Mouse (Mus musculus) MEL (cell line): ENCODE measurements around the gene Mfsd7a. TPM values are rescaled to one million over a fixed set of nuclear protein-coding genes. Genes with fewer than 3 reads are reported as not detected.
A peak's percentile ranks its signal among the peaks of the same experiment; 100 is the strongest.

Source experiments
- DNase-seq: peaks from one replicate; pipeline ENCODE4 v3.0.0; 2011; ENCODE audit warnings: low read depth, low spot score
- H3K27ac ChIP-seq: 2 replicates; pipeline ENCODE4 v1.5.1; 2012; ENCODE audit warnings: low read depth, mild to moderate bottlenecking, control low read depth, low read length, moderate library complexity; ENCODE audit not compliant: control insufficient read depth
- H3K27me3 ChIP-seq, 2 experiments: fragments of 150-350 bp in 1 of 2; sonication (generic) in 1 of 2; 2 replicates each; pipeline ENCODE4 v1.6.1; 2012; ENCODE audit warnings: low read length in 2 of 2, mild to moderate bottlenecking in 2 of 2, improper control_type of control experiment in 1 of 2, moderate library complexity in 1 of 2; ENCODE audit not compliant: insufficient read depth in 2 of 2, control insufficient read depth in 1 of 2
- H3K36me3 ChIP-seq, 2 experiments: 2 replicates each; pipeline ENCODE4 v1.6.1; 2012 to 2014; ENCODE audit warnings: low read length in 2 of 2, improper control_type of control experiment in 1 of 2, inconsistent platforms in 1 of 2, mild to moderate bottlenecking in 1 of 2; ENCODE audit not compliant: insufficient read depth in 2 of 2, control insufficient read depth in 1 of 2
- H3K4me1 ChIP-seq, 2 experiments: fragments of 150-350 bp in 1 of 2; sonication (generic) in 1 of 2; 2 replicates each; pipeline ENCODE4 v1.6.1; 2012; ENCODE audit warnings: low read length in 2 of 2, improper control_type of control experiment in 1 of 2, mild to moderate bottlenecking in 1 of 2; ENCODE audit not compliant: insufficient read depth in 2 of 2, control insufficient read depth in 1 of 2
- H3K4me3 ChIP-seq, 2 experiments: fragments of 150-350 bp in 1 of 2; sonication (generic) in 1 of 2; 2 replicates each; pipeline ENCODE4 v1.5.1; 2012; ENCODE audit warnings: low read depth in 2 of 2, low read length in 2 of 2, mild to moderate bottlenecking in 2 of 2, moderate library complexity in 2 of 2, control low read depth in 1 of 2, improper control_type of control experiment in 1 of 2; ENCODE audit not compliant: control insufficient read depth in 1 of 2, insufficient read depth in 1 of 2
- H3K79me2 ChIP-seq: 2 replicates; pipeline ENCODE4 v1.6.1; 2012; ENCODE audit warnings: mild to moderate bottlenecking, low read length, moderate library complexity; ENCODE audit not compliant: control insufficient read depth, poor library complexity, insufficient read depth
- H3K9ac ChIP-seq: 2 replicates; pipeline ENCODE4 v1.6.1; 2012; ENCODE audit warnings: low read depth, mild to moderate bottlenecking, control low read depth, low read length, moderate library complexity; ENCODE audit not compliant: control insufficient read depth, poor library complexity, severe bottlenecking
- H3K9me3 ChIP-seq: fragments of 150-350 bp; sonication (generic); replicated peaks from 2 replicates; pipeline ENCODE4 v1.6.1; 2012; ENCODE audit warnings: mild to moderate bottlenecking, low read length, improper control_type of control experiment, moderate library complexity; ENCODE audit not compliant: insufficient read depth
- BHLHE40 ChIP-seq: IDR thresholded peaks from 2 replicates; pipeline ENCODE4 v1.6.1; 2012; ENCODE audit warnings: low read depth, mild to moderate bottlenecking, inconsistent platforms, low read length, improper control_type of control experiment, borderline replicate concordance
- CHD2 ChIP-seq: IDR thresholded peaks from 2 replicates; pipeline ENCODE4 v1.6.1; 2011; ENCODE audit warnings: low read length, improper control_type of control experiment
- E2F4 ChIP-seq: IDR thresholded peaks from 2 replicates; pipeline ENCODE4 v1.6.1; 2011; ENCODE audit warnings: low read depth, low read length, improper control_type of control experiment, borderline replicate concordance
- ELF1 ChIP-seq: IDR thresholded peaks from 2 replicates; pipeline ENCODE4 v1.6.1; 2014; ENCODE audit warnings: low read depth, mild to moderate bottlenecking, inconsistent platforms, low read length, improper control_type of control experiment, moderate library complexity
- EP300 ChIP-seq, 2 experiments: IDR thresholded peaks; 2 replicates each; pipeline ENCODE4 v1.6.1; 2011; ENCODE audit warnings: improper control_type of control experiment in 2 of 2, low read length in 2 of 2, low read depth in 1 of 2, mild to moderate bottlenecking in 1 of 2
- ETS1 ChIP-seq: IDR thresholded peaks from 2 replicates; pipeline ENCODE4 v1.6.1; 2012; ENCODE audit warnings: low read depth, mild to moderate bottlenecking, inconsistent platforms, low read length, improper control_type of control experiment, moderate library complexity
- GABPA ChIP-seq: IDR thresholded peaks from 2 replicates; pipeline ENCODE4 v1.6.1; 2012; ENCODE audit warnings: low read depth, mild to moderate bottlenecking, inconsistent platforms, low read length, improper control_type of control experiment, moderate library complexity
- GATA1 ChIP-seq: IDR thresholded peaks from 2 replicates; pipeline ENCODE4 v1.6.1; 2011; ENCODE audit warnings: low read depth, low read length, improper control_type of control experiment
- HCFC1 ChIP-seq: IDR thresholded peaks from 2 replicates; pipeline ENCODE4 v1.6.1; 2012; ENCODE audit warnings: low read depth, mild to moderate bottlenecking, inconsistent platforms, low read length, improper control_type of control experiment, moderate library complexity
- KAT2A ChIP-seq: conservative IDR thresholded peaks from 2 replicates; pipeline ENCODE4 v1.6.1; 2012; ENCODE audit warnings: low read depth, low read length, improper control_type of control experiment, inconsistent platforms
- MAX ChIP-seq: IDR thresholded peaks from 2 replicates; pipeline ENCODE4 v1.6.1; 2011; ENCODE audit warnings: low read length, improper control_type of control experiment
- MEF2A ChIP-seq: IDR thresholded peaks from 2 replicates; pipeline ENCODE4 v1.6.1; 2014; ENCODE audit warnings: low read depth, mild to moderate bottlenecking, inconsistent platforms, low read length, improper control_type of control experiment; ENCODE audit not compliant: poor library complexity, insufficient replicate concordance, severe bottlenecking; ENCODE audit errors: extremely low read depth
- MXI1 ChIP-seq: IDR thresholded peaks from 2 replicates; pipeline ENCODE4 v1.6.1; 2011; ENCODE audit warnings: mild to moderate bottlenecking, low read depth, low read length, improper control_type of control experiment
- MYC ChIP-seq: IDR thresholded peaks from 2 replicates; pipeline ENCODE4 v1.6.1; 2011; ENCODE audit warnings: low read depth, mild to moderate bottlenecking, low read length, improper control_type of control experiment, moderate library complexity
- NELFE ChIP-seq: IDR thresholded peaks from 2 replicates; pipeline ENCODE4 v1.6.1; 2011; ENCODE audit warnings: low read depth, low read length, improper control_type of control experiment
- NRF1 ChIP-seq: IDR thresholded peaks from 2 replicates; pipeline ENCODE4 v1.6.1; 2014; ENCODE audit warnings: low read depth, mild to moderate bottlenecking, inconsistent platforms, low read length, improper control_type of control experiment, moderate library complexity; ENCODE audit not compliant: poor library complexity, insufficient read depth, severe bottlenecking
- POLR2AphosphoS2 ChIP-seq: IDR thresholded peaks from 2 replicates; pipeline ENCODE4 v1.6.1; 2011; ENCODE audit warnings: low read length, improper control_type of control experiment
- POLR2AphosphoS5 ChIP-seq: IDR thresholded peaks from 2 replicates; pipeline ENCODE4 v1.6.1; 2012; ENCODE audit warnings: low read depth, borderline replicate concordance, mild to moderate bottlenecking, inconsistent platforms, low read length, moderate library complexity, mixed read lengths
- SIN3A ChIP-seq: IDR thresholded peaks from 2 replicates; pipeline ENCODE4 v1.6.1; 2012; ENCODE audit warnings: low read length, improper control_type of control experiment, inconsistent platforms
- SMC3 ChIP-seq: IDR thresholded peaks from 2 replicates; pipeline ENCODE4 v1.6.1; 2011; ENCODE audit warnings: low read depth, low read length, improper control_type of control experiment
- TAL1 ChIP-seq: IDR thresholded peaks from 2 replicates; pipeline ENCODE4 v1.6.1; 2012; ENCODE audit warnings: mild to moderate bottlenecking, inconsistent platforms, low read length, moderate library complexity, mixed read lengths
- TBP ChIP-seq: IDR thresholded peaks from 2 replicates; pipeline ENCODE4 v1.8.0; 2011; ENCODE audit warnings: low read depth, low read length, improper control_type of control experiment
- TCF12 ChIP-seq: IDR thresholded peaks from 2 replicates; pipeline ENCODE4 v1.6.1; 2014; ENCODE audit warnings: low read depth, mild to moderate bottlenecking, inconsistent platforms, low read length, improper control_type of control experiment, moderate library complexity
- USF2 ChIP-seq, 2 experiments: IDR thresholded peaks; 2 replicates each; pipeline ENCODE4 v1.6.1; 2011 to 2012; ENCODE audit warnings: improper control_type of control experiment in 2 of 2, low read length in 2 of 2, borderline replicate concordance in 1 of 2, inconsistent platforms in 1 of 2, low read depth in 1 of 2, mild to moderate bottlenecking in 1 of 2; ENCODE audit not compliant: insufficient read depth in 1 of 2
- ZC3H11A ChIP-seq: IDR thresholded peaks from 2 replicates; pipeline ENCODE4 v1.6.1; 2012; ENCODE audit warnings: low read depth, mild to moderate bottlenecking, inconsistent platforms, low read length, improper control_type of control experiment
- ZKSCAN1 ChIP-seq: IDR thresholded peaks from 2 replicates; pipeline ENCODE4 v1.6.1; 2012; ENCODE audit warnings: low read depth, mild to moderate bottlenecking, inconsistent platforms, low read length, improper control_type of control experiment, moderate library complexity
- polyA plus RNA-seq, 2 experiments: library from polyadenylated mRNA; stranded (reverse) in 1 of 2; unstranded in 1 of 2; fragments of >175 nt in 1 of 2; fragments of >200 nt in 1 of 2; gene quantifications; 2 replicates each; pipeline versions ENCODE4 v1.2.1 to v1.2.4; 2012; ENCODE audit warnings: low replicate concordance in 2 of 2, low read depth in 1 of 2; ENCODE audit not compliant: insufficient read length in 2 of 2, insufficient read depth in 1 of 2, missing spikeins in 1 of 2
- total RNA-seq: library from RNA; depleted of rRNA; stranded (reverse); fragments of 300-350 nt; gene quantifications from 2 replicates; pipeline ENCODE4 v1.2.3, GENCODE M21; 2012

The Mfsd7a gene
- total and polyA plus RNA-seq, 3 experiments: not detected

DNA sequence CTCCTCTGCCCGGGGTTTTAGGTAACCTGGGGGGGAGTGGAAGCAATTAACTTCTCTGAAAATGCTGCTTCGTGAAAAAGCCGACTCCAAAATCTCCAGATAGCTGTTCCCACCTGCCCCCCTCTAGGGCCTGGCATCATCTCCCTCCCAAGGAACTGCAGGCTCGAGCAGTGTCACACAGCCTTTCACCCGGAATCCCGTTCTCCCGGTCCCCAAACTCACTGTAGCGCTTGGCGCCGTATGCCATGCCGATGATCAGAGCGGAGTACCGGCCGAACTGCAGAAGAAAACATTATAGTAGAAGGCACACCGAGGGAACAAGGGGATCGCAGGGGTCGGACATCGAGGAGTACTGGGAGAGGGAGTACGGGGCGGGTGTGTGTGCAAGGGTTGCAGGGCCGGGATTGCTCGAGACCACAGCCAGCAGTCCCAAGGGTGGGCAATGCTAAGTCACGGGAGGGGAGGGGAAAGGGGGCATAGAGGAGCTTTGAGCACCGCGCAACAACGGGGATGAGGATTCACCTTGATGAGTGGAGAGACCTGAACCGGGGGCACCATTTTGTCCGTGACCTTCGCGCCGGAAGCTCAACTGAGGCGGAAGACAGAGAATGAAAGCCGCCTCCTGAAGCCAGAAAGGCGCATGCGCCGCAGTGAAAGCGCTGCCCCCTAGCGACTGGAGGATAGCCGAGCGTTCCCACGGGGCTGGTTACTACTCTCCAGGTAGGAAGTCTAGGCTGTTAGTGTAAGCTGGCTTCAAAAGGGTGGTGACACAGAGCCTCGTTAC is 14.7 kb downstream of the Mfsd7a start, which contains the start of gene Atp5k (continued):
- TF ChIP-seq ZKSCAN1 (no peak), EP300 (IDR thresholded peaks at IDR 0.05; ENCODE audit: low read depth in 1 of 2, low read length in 2 of 2) (peak in 1 of 2 experiments; percentile 23; a peak in 1 of 4 replicates), CHD2 (0 out of 2 replicates have a peak, but pooled peaks have one; percentile 42), GABPA (peak; percentile 55; the same call in 1 of the 2 replicates)

DNA sequence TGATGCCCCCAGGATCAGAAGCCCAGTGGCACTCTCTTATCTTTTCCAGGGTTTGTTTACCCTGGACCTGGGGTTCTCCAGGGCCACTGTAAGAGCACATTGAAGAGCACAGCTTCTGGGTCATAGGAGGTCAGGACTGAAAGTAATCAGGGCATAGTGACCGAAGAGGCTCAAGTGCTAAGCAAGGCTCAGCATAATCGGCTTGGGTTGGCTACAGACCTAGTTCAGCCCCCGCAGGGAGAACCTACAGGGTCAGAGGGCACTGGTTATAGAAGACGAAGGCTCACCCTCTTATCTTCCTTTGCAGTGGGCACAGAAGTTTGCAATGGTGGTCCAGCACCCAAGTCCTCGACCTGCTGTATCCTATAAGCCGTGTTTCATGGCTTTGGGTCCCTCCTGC is 17.5 kb downstream of the Mfsd7a start:
- H3K9me3 ChIP-seq: no peaks in the 10 kb centered on the region
- peaks cover 0 to 13% of the 10 kb centered on the region in 2 experiments; a peak in 2 of 4 replicates for H3K4me1 ChIP-seq
- no peak overlapping the region for H3K9ac ChIP-seq

DNA sequence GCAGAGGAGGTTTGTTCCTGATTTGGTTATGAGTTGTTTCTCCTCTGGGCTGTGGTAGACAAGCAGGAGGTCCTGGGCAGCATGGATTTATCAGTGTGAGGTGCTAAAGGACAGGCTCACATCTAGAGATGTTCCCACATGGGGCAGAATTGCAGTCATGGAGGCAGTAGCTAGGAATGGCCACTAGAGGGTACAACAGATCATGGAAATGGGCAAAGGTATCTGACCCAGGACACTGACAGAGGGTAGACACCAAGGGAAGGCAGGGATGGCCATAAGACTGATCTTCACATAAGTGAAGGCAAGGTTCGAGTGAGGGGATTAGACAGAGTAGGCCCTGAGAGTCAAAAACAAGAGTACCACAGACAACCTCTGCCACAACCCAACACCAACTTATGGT is 21.5 kb downstream of the Mfsd7a start:
- Histone ChIP-seq H3K4me1 (no peaks in the 10 kb centered on the region; a peak in 1 of 4 replicates), H3K4me3 (no peak overlapping the region), H3K79me2 (no peaks in the 10 kb centered on the region), H3K9ac (no peak overlapping the region), H3K27ac (no peak overlapping the region), H3K27me3 (no peaks in the 10 kb centered on the region), H3K36me3 (peaks cover 0 to 9% of the 10 kb centered on the region in 2 experiments), H3K9me3 (no peaks in the 10 kb centered on the region)
- DNase-seq: peak; percentile 75
- TF ChIP-seq SIN3A (no peak), POLR2AphosphoS5 (no peak), TCF12 (no peak), MAX (no peak), TBP (no peak), NRF1 (no peak), USF2 (IDR thresholded peaks at IDR 0.05; ENCODE audit: borderline replicate concordance in 1 of 2, insufficient read depth in 1 of 2, low read depth in 1 of 2, low read length in 2 of 2) (no peak), HCFC1 (no peak), NELFE (no peak), GATA1 (no peak), TAL1 (no peak), E2F4 (no peak), KAT2A (no peak), SMC3 (peak; percentile 93), ELF1 (no peak), MEF2A (no peak), GABPA (no peak), BHLHE40 (no peak), EP300 (IDR thresholded peaks at IDR 0.05; ENCODE audit: low read depth in 1 of 2, low read length in 2 of 2) (no peak), MYC (no peak), CHD2 (no peak), ZKSCAN1 (no peak), ETS1 (no peak), ZC3H11A (peak; percentile 90), MXI1 (no peak)

More for the DNA sequence above, 17.5 kb downstream of the Mfsd7a start:
- H3K79me2 ChIP-seq: peaks cover 13% of the 10 kb centered on the region
- no peak overlapping the region for H3K27ac ChIP-seq
- TF ChIP-seq KAT2A (no peak), USF2 (IDR thresholded peaks at IDR 0.05; ENCODE audit: borderline replicate concordance in 1 of 2, insufficient read depth in 1 of 2, low read depth in 1 of 2, low read length in 2 of 2) (no peak), POLR2AphosphoS2 (peak; percentile 50; the same call in 1 of the 2 replicates)
- no peak overlapping the region for H3K4me3 ChIP-seq
- no peak for DNase-seq
- no peaks in the 10 kb centered on the region for H3K27me3 ChIP-seq
- peaks cover 0 to 3% of the 10 kb centered on the region in 2 experiments for H3K36me3 ChIP-seq
